Mouse (Mus musculus): ENCODE measurements around the gene Jmjd4.
A peak's percentile ranks its signal among the peaks of the same experiment; 100 is the strongest.

GRCm38 (mm10) chr11:59483212-59483611 is 33.4 kb downstream of the Jmjd4 start:
- TF ChIP-seq CTCF (IDR thresholded peaks at IDR 0.05) (peak; percentile 80), EP300 (IDR thresholded peaks at IDR 0.05) (no peak)
